Mouse (Mus musculus) hindbrain, embryonic 11.5 days (tissue): ENCODE measurements at regions not wholly inside any gene's neighbourhood (a gene's known extent, or its start where the extent isn't known, plus 50 kb on each side); places are given as distances from the start of the nearest gene placed in this dataset.

Source experiments
- ATAC-seq: fragments of 200-750 bp; cut with Nextera tagmentation; 2 replicates; pipeline ENCODE4 v1.8.0; 2017; ENCODE audit warnings: mild to moderate bottlenecking, moderate TSS enrichment, moderate library complexity; ENCODE audit not compliant: low FRiP score
- DNase-seq: peaks from one replicate; pipeline ENCODE4 v3.0.0-alpha.2; 2015; ENCODE audit warnings: low spot score
- H3K27ac ChIP-seq: fragments of 300-500 bp; sonication (generic); 2 replicates; pipeline ENCODE4 v1.5.1; 2014; ENCODE audit warnings: mild to moderate bottlenecking, low read depth, low read length
- H3K27me3 ChIP-seq: fragments of 300-500 bp; sonication (generic); 2 replicates; pipeline ENCODE4 v1.6.1; 2014; ENCODE audit warnings: mild to moderate bottlenecking, low read length, moderate library complexity, mixed read lengths; ENCODE audit not compliant: control insufficient read depth, insufficient read depth
- H3K36me3 ChIP-seq: fragments of 300-500 bp; sonication (generic); 2 replicates; pipeline ENCODE4 v1.6.1; 2014; ENCODE audit warnings: mild to moderate bottlenecking, low read length, moderate library complexity, mixed read lengths; ENCODE audit not compliant: control insufficient read depth, insufficient read depth
- H3K4me1 ChIP-seq: fragments of 300-500 bp; sonication (generic); replicated peaks from 2 replicates; pipeline ENCODE4 v1.6.1; 2014; ENCODE audit warnings: low read length, mixed read lengths; ENCODE audit not compliant: control insufficient read depth, insufficient read depth
- H3K4me2 ChIP-seq: fragments of 300-500 bp; sonication (generic); replicated peaks from 2 replicates; pipeline ENCODE4 v1.6.1; 2014; ENCODE audit warnings: mild to moderate bottlenecking, low read depth, low read length
- H3K4me3 ChIP-seq: fragments of 300-500 bp; sonication (generic); 2 replicates; pipeline ENCODE4 v1.5.1; 2014; ENCODE audit warnings: low read depth, low read length
- H3K9ac ChIP-seq: fragments of 300-500 bp; sonication (generic); 2 replicates; pipeline ENCODE4 v1.6.1; 2014; ENCODE audit warnings: low read depth, low read length
- H3K9me3 ChIP-seq: fragments of 300-500 bp; sonication (generic); 2 replicates; pipeline ENCODE4 v1.6.1; 2016; ENCODE audit warnings: low read length; ENCODE audit not compliant: control insufficient read depth
- WGBS: fragments of 180-500 bp; shearing (Covaris S2); extraction: QIAGEN DNeasy Blood & Tissue Kit; methylation state at CpG from one replicate; pipeline ENCODE4 v1.1.7; 2014; 5-methylcytosine and 5-hydroxymethylcytosine counted together

DNA sequence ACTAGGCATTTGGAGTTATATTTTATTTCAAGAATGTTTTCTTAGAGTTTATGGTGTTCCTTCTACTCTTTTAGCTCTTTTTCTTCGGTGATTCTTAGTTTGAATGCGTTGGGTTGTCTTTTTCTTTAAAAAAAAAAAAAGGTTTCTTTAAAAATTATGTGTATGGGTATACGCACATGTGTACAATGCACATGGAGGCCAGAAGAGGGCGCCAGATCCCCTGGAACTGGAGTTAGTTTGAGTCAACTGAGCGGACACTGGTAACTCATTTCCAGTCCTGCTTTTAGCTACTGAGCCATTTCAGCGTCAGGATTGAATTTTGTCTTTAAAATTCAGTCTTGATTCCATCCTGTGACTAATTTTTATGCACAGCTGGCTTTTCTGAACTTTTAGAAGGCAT, 124.9 kb upstream of the Cdh5 start:
- H3K9me3 ChIP-seq = no peaks in the 10 kb centered on the region
- ATAC-seq = no peak
- no peaks in the 10 kb centered on the region for H3K4me1 ChIP-seq
- no peaks in the 10 kb centered on the region for H3K36me3 ChIP-seq
- no peak overlapping the region for H3K9ac ChIP-seq
- WGBS = 79% methylated on average over 6 of the region's 6 CpGs
- H3K27ac ChIP-seq = no peak overlapping the region
- H3K4me2 ChIP-seq = no peak overlapping the region
- no peak overlapping the region for H3K4me3 ChIP-seq
- DNase-seq = no peak
- no peaks in the 10 kb centered on the region for H3K27me3 ChIP-seq

DNA sequence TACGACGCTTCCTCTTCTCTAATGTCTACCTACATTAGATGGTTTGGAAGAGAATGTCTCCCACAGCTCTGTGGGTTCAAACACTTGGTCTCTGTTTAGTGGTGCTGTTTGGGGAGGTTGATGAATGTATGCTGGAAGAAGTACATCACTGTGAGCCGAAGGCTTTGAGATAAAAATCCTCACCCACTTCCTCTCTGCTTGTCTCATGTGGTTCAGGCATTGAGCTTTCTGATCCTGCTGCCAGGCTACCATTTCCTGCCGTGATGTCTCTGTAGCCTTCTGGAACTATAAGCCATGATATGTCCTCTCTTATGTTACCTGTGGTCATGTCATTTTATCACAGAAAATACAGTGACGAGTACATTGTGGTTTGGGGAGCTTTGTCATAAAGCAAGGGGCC, 122.5 kb upstream of the Cdh5 start:
- ATAC-seq (no peak), DNase-seq (no peak)
- Histone ChIP-seq H3K4me3 (no peak overlapping the region), H3K4me1 (no peaks in the 10 kb centered on the region), H3K4me2 (no peak overlapping the region), H3K27me3 (no peaks in the 10 kb centered on the region), H3K36me3 (no peaks in the 10 kb centered on the region), H3K27ac (no peak overlapping the region), H3K9me3 (no peaks in the 10 kb centered on the region), H3K9ac (no peak overlapping the region)
- 88% methylated on average over 5 of the region's 5 CpGs for WGBS

DNA sequence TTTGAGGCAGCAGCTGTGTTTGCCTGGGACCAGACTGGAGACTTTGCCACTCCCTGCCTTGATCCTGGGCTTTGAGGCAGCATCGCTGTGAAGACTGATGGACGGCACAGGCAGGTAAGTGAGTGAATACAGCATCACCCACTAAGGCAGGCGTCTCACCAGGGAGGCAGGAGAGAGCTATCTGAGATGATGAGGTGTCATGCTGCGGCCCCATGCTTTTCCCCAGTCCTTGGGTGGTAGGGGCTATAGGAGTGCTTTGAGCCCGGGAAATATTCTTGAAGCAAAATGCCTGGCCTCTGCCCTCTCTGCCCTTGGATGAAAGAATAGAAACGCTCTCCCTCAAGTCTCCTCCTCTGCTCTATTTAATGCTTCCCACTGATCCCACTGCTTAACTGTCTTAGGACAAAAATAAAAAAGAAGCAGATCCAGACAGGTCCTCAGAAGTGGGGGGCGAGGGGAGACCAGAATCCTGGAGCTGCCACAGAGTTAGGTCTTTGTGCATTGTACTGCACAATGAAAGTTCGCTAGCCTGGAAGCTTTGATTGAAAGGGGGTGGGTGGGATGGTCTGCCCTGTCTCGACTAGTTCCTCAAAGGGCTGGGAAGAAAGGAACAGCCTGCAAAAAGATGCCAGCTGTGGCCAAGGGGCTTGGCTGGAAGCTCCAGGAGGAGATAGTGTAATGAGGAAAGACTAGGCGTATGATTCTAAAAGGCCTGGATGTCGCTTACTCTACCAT, 117.4 kb upstream of the Cdh5 start:
- H3K27ac ChIP-seq = no peak overlapping the region
- no peak overlapping the region for H3K9ac ChIP-seq
- DNase-seq = no peak
- peak; percentile 63; the same call in 1 of the 2 replicates for ATAC-seq
- no peaks in the 10 kb centered on the region for H3K4me1 ChIP-seq
- no peaks in the 10 kb centered on the region for H3K9me3 ChIP-seq
- no peak overlapping the region for H3K4me2 ChIP-seq
- H3K36me3 ChIP-seq = no peaks in the 10 kb centered on the region
- no peak overlapping the region for H3K4me3 ChIP-seq
- 42% methylated on average over 11 of the region's 11 CpGs for WGBS
- H3K27me3 ChIP-seq = no peaks in the 10 kb centered on the region

DNA sequence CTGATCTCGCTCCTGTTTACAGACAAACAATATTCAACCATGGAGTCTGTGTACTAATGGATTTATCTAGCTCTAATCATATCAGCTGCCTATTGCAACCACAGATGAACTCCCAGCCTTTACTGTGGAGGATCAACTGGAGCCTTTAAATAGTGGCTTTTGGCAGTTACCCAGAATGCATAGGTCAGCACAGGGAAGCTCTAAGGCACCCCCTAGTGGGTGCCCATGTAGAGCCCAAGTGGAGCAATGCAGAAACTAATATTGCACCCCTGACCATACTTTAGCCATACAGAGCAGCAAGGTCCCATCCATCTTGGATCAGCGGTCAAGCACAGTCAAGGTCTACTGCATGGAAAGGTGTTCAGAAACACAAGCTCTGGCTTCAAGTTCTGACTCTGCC, 115.8 kb upstream of the Cdh5 start:
- WGBS = 94% methylated on average over 2 of the region's 2 CpGs

DNA sequence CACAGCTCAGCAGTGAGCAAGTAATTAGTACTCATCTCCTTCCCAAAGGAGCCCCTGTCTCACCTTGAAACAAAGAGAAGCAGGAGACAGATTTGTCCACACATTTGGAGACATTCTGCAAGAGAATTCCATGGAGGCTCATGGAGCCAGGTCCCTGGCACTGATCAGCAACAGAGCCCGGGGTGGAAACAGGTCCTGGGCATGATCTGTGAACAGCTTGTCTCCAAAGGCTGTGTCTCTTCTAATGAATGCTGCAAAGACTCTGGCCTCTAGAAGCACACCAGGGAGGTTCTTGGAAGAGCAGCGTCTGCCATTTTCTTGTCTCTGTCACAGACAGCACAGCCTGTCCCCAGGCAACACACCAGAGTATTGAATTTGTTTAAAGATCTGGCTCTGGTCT, 107.5 kb upstream of the Cdh5 start:
- ATAC-seq (no peak), DNase-seq (no peak)
- Histone ChIP-seq H3K27me3 (no peaks in the 10 kb centered on the region), H3K4me1 (no peaks in the 10 kb centered on the region), H3K36me3 (no peaks in the 10 kb centered on the region), H3K27ac (no peak overlapping the region), H3K4me2 (no peak overlapping the region), H3K9ac (no peak overlapping the region), H3K4me3 (no peak overlapping the region), H3K9me3 (no peaks in the 10 kb centered on the region)
- WGBS = 82% methylated on average over 2 of the region's 2 CpGs

More for the DNA sequence above, 115.8 kb upstream of the Cdh5 start:
- no peak overlapping the region for H3K27ac ChIP-seq
- H3K4me3 ChIP-seq = no peak overlapping the region
- H3K4me2 ChIP-seq = no peak overlapping the region
- no peaks in the 10 kb centered on the region for H3K4me1 ChIP-seq
- DNase-seq (no peak), ATAC-seq (no peak)
- no peaks in the 10 kb centered on the region for H3K9me3 ChIP-seq
- H3K36me3 ChIP-seq = no peaks in the 10 kb centered on the region
- H3K27me3 ChIP-seq = no peaks in the 10 kb centered on the region
- H3K9ac ChIP-seq = no peak overlapping the region

DNA sequence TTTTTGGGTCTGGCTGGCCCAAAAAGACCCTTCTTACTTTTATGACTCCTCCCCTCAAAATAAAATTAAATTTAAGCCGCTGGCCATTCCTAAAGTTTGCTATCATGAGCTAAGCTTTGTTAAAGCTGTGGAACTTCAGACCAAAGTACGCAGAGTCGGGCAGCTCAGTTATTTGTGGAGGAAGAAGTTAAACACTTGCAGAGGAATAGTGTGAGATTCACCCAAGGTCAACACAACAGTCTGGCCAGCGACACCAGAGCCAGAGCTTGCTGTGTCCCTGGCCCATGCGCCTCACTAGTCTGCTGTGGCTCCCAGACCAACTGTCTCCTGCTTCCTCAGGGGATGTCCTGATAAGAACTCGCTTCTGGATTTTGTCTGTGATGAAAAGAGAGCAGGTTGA, 103.3 kb upstream of the Cdh5 start:
- no peak overlapping the region for H3K4me3 ChIP-seq

DNA sequence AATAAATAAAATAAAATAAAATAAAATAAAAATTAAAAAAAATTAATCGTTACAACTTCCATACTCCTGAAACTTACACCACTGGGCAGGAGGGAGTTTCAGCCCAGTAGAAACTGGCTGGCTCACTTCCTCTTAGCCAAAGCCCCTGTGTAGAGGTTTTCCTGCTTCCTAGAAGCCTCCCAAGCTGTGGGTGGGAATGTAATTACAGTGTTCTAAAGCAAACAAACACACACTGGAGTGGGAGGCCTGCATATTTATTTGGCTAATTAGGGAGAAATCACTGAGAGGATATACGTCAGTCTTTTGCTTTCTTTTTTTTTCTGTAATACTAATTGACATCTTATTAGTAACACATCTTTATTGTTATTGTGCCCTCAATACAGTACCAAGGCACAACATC, 94.2 kb upstream of the Cdh5 start:
- Histone ChIP-seq H3K36me3 (no peaks in the 10 kb centered on the region), H3K27ac (no peak overlapping the region), H3K27me3 (no peaks in the 10 kb centered on the region), H3K9me3 (no peaks in the 10 kb centered on the region), H3K4me2 (no peak overlapping the region), H3K9ac (no peak overlapping the region), H3K4me1 (no peaks in the 10 kb centered on the region), H3K4me3 (no peak overlapping the region)
- DNase-seq = no peak
- ATAC-seq = no peak
- 74% methylated on average over 2 of the region's 2 CpGs for WGBS

More for the DNA sequence above, 103.3 kb upstream of the Cdh5 start:
- 89% methylated on average over 6 of the region's 6 CpGs for WGBS
- DNase-seq (no peak), ATAC-seq (no peak)
- Histone ChIP-seq H3K9ac (no peak overlapping the region), H3K27me3 (no peaks in the 10 kb centered on the region), H3K9me3 (no peaks in the 10 kb centered on the region), H3K36me3 (no peaks in the 10 kb centered on the region), H3K4me2 (no peak overlapping the region), H3K27ac (no peak overlapping the region), H3K4me1 (no peaks in the 10 kb centered on the region)

DNA sequence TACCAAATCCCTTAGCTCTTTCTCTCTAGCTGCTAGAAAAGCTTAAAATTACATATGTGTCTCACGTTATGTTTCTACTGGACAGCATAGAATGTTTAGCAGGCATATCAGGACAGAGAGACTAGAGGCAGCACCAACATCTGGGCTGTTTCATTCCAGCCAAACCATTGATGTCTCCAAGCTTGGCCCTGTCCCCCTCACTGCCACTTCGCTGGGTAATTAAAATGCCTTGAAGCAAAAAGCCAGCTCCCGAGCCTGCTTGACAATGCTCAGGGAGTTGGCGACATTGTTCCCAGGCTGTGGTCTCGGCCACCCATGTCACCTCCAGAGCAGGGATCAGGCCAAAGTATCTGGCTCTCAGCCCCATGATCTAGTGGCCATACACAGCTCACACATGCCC, 92.7 kb upstream of the Cdh5 start:
- Histone ChIP-seq H3K27ac (no peak overlapping the region), H3K4me3 (no peak overlapping the region), H3K4me2 (no peak overlapping the region), H3K36me3 (no peaks in the 10 kb centered on the region), H3K4me1 (no peaks in the 10 kb centered on the region), H3K27me3 (no peaks in the 10 kb centered on the region), H3K9me3 (no peaks in the 10 kb centered on the region), H3K9ac (no peak overlapping the region)
- 71% methylated on average over 5 of the region's 5 CpGs for WGBS
- DNase-seq (no peak), ATAC-seq (no peak)

DNA sequence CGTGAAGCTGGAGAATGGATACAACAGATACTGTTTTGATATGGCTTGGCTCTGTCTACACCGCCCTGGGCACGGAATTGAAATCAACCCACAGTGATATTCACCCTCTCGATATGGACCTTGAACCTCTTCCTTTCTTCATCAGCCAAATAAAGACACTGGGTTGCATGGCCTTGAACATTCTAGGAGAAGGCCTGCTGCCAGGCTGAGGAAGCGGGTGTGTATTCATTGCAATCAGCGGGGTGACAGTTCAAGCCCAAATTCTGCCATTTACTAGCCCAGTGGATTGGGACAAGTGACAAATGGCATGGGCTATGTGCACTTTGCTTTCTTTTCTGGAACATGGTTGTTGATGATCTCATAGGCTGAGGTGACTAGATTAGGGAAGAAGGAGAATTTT, 92.1 kb upstream of the Cdh5 start:
- no peaks in the 10 kb centered on the region for H3K9me3 ChIP-seq
- no peak overlapping the region for H3K4me3 ChIP-seq
- ATAC-seq (no peak), DNase-seq (no peak)
- H3K4me1 ChIP-seq = no peaks in the 10 kb centered on the region
- H3K36me3 ChIP-seq = no peaks in the 10 kb centered on the region
- no peak overlapping the region for H3K9ac ChIP-seq
- WGBS = 95% methylated on average over 6 of the region's 6 CpGs
- H3K4me2 ChIP-seq = no peak overlapping the region
- H3K27me3 ChIP-seq = no peaks in the 10 kb centered on the region
- no peak overlapping the region for H3K27ac ChIP-seq
